Mouse (Mus musculus): ENCODE results near the gene Borcs8. TPM values are rescaled to one million over a fixed set of nuclear protein-coding genes. Genes with fewer than 3 reads are reported as not detected.

Gene Borcs8
- total RNA-seq, 2 experiments from 2014 or later: 46.6 to 47.9 TPM

- Histone ChIP-seq H3K4me3 (no peak overlapping the region), H3K27ac (no peak overlapping the region)
- no peak for DNase-seq (ENCODE audit: extremely low spot score in 1 of 2, low spot score in 2 of 2)
- intact Hi-C loops (cut with DNase I): no loop called here
- TF ChIP-seq CTCF (IDR thresholded peaks at IDR 0.05): no peak
Measured at GRCm38 (mm10) chr8:70188707-70189106, 49.4 kb downstream of the Borcs8 start.

- H3K4me3 ChIP-seq: no peak overlapping the region
- no peak for DNase-seq (ENCODE audit: extremely low spot score in 1 of 2, low spot score in 2 of 2)
- no peak overlapping the region for H3K27ac ChIP-seq
- TF ChIP-seq CTCF (IDR thresholded peaks at IDR 0.05): no peak
- intact Hi-C loops (cut with DNase I): no loop called here
Measured at GRCm38 (mm10) chr8:70193238-70193637, 53.9 kb downstream of the Borcs8 start.

- DNase-seq (ENCODE audit: extremely low spot score in 1 of 2, low spot score in 2 of 2): no peak
- no peak for TF ChIP-seq CTCF (IDR thresholded peaks at IDR 0.05)
- Histone ChIP-seq H3K27ac (no peak overlapping the region), H3K4me3 (no peak overlapping the region)
- intact Hi-C loops (cut with DNase I): no loop called here
Measured at GRCm38 (mm10) chr8:70194191-70194590, 54.9 kb downstream of the Borcs8 start.

GRCm38 (mm10) chr8:70195762-70196161, 56.5 kb downstream of the Borcs8 start:
- H3K4me3 ChIP-seq: no peak overlapping the region

More at GRCm38 (mm10) chr8:70195762-70196161, 56.5 kb downstream of the Borcs8 start:
- intact Hi-C loops (cut with DNase I): no loop called here
- no peak overlapping the region for H3K27ac ChIP-seq
- no peak for DNase-seq (ENCODE audit: extremely low spot score in 1 of 2, low spot score in 2 of 2)
- no peak; the same call in 1 of the 2 replicates for TF ChIP-seq CTCF (IDR thresholded peaks at IDR 0.05)

Small RNA genes lying within 50 kb of the gene (microRNA-seq; reads per million reads assigned to microRNA genes)
- gene Mir7066: 20.4 to 20.6 reads per million in 2 experiments

Other genes starting within 250 kb of the Borcs8 start
- under 1 TPM in 1 of 2 experiments, not detected in 1; 0.25 TPM for gene Tssk6, start 237.3 kb upstream of the Borcs8 start, total RNA-seq (2021)
- gene Ndufa13, start 236.9 kb upstream of the Borcs8 start, total RNA-seq (2021): 100 to 1,000 TPM; 145 to 146 TPM
- gene Yjefn3, start 236.8 kb upstream of the Borcs8 start, total RNA-seq (2021): 10 to 100 TPM; 25.8 to 30.7 TPM
- 10 to 100 TPM; 27.6 to 32.2 TPM for gene Gatad2a, start 143.1 kb upstream of the Borcs8 start, total RNA-seq (2021)
- gene Mau2, start 96.8 kb upstream of the Borcs8 start, total RNA-seq (2021): 10 to 100 TPM; 74.4 to 75.2 TPM
- gene Sugp1, start 96.7 kb upstream of the Borcs8 start, total RNA-seq (2021): 10 to 100 TPM; 52.5 to 54.2 TPM
- 1 to 10 TPM; 3.4 to 6.2 TPM for gene Tm6sf2, start 66.6 kb upstream of the Borcs8 start, total RNA-seq (2021)
- 100 to 1,000 TPM; 101 to 106 TPM for gene Hapln4, start 56.0 kb upstream of the Borcs8 start, total RNA-seq (2021)
- gene Ncan, start 18.6 kb upstream of the Borcs8 start, total RNA-seq (2021): 100 to 1,000 TPM; 175 to 186 TPM
- 10 to 100 TPM; 20.7 to 22.0 TPM for gene Nr2c2ap, start 8.2 kb upstream of the Borcs8 start, total RNA-seq (2021)
- gene Rfxank, start 345 bp upstream of the Borcs8 start, total RNA-seq (2021): 10 to 100 TPM; 13.1 to 14.2 TPM
- gene Mef2b, start 212 bp downstream of the Borcs8 start, total RNA-seq (2021): under 1 TPM in 1 of 2 experiments, not detected in 1; 0.36 TPM
- 10 to 100 TPM; 46.1 to 52.1 TPM for gene Tmem161a, start 32.9 kb downstream of the Borcs8 start, total RNA-seq (2021)
- 10 to 100 TPM; 39.0 to 45.4 TPM for gene Slc25a42, start 72.8 kb downstream of the Borcs8 start, total RNA-seq (2021)
- 100 to 1,000 TPM; 116 to 117 TPM for gene Sugp2, start 94.7 kb downstream of the Borcs8 start, total RNA-seq (2021)
- gene Armc6, start 95.0 kb downstream of the Borcs8 start, total RNA-seq (2021): 10 to 100 TPM; 40.8 to 43.1 TPM
- 1 to 10 TPM; 6.9 to 7.3 TPM for gene Homer3, start 143.3 kb downstream of the Borcs8 start, total RNA-seq (2021)
- gene Ddx49, start 163.0 kb downstream of the Borcs8 start, total RNA-seq (2021): 10 to 100 TPM; 43.9 to 47.5 TPM
- 100 to 1,000 TPM; 137 to 145 TPM for gene Cope, start 163.0 kb downstream of the Borcs8 start, total RNA-seq (2021)
- gene Cers1, start 176.3 kb downstream of the Borcs8 start, total RNA-seq (2021): 100 to 1,000 TPM in 1 of 2 experiments, 10 to 100 TPM in 1; 94.8 to 104 TPM
- gene Gdf1, start 190.3 kb downstream of the Borcs8 start, total RNA-seq (2021): 10 to 100 TPM in 1 of 2 experiments, 1 to 10 TPM in 1; 8.2 to 17.1 TPM
- gene Upf1, start 213.8 kb downstream of the Borcs8 start, total RNA-seq (2021): 10 to 100 TPM; 66.0 to 70.0 TPM
- under 1 TPM; 0.32 to 0.33 TPM for gene Comp, start 234.1 kb downstream of the Borcs8 start, total RNA-seq (2021)

Data from left cerebral cortex, adult 2 months (tissue).